Mouse (Mus musculus) forebrain, embryonic 11.5 days (tissue): ENCODE results near the gene Podxl2. TPM values are rescaled to one million over a fixed set of nuclear protein-coding genes. Genes with fewer than 3 reads are reported as not detected.

Experiments used
- ATAC-seq: fragments of 200-750 bp; cut with Nextera tagmentation; replicated peaks from 2 replicates; pipeline ENCODE4 v1.8.0; 2017; ENCODE audit warnings: moderate TSS enrichment; ENCODE audit not compliant: low FRiP score
- DNase-seq: peaks from one replicate; pipeline ENCODE4 v3.0.0-alpha.2; 2017; ENCODE audit warnings: low spot score
- H3K27ac ChIP-seq: fragments of 300-500 bp; sonication (generic); 2 replicates; pipeline ENCODE4 v1.5.1; 2014; ENCODE audit warnings: low read depth, low read length
- H3K27me3 ChIP-seq: fragments of 300-500 bp; sonication (generic); 2 replicates; pipeline ENCODE4 v1.6.1; 2014; ENCODE audit warnings: mild to moderate bottlenecking, low read length, mixed read lengths; ENCODE audit not compliant: control insufficient read depth, insufficient read depth
- H3K36me3 ChIP-seq: fragments of 300-500 bp; sonication (generic); 2 replicates; pipeline ENCODE4 v1.6.1; 2014; ENCODE audit warnings: mild to moderate bottlenecking, low read length, moderate library complexity, mixed read lengths; ENCODE audit not compliant: control insufficient read depth, insufficient read depth
- H3K4me1 ChIP-seq: fragments of 300-500 bp; sonication (generic); replicated peaks from 2 replicates; pipeline ENCODE4 v1.6.1; 2014; ENCODE audit warnings: low read length, mixed read lengths; ENCODE audit not compliant: control insufficient read depth, insufficient read depth
- H3K4me2 ChIP-seq: fragments of 300-500 bp; sonication (generic); 2 replicates; pipeline ENCODE4 v1.6.1; 2014; ENCODE audit warnings: low read depth, mild to moderate bottlenecking, low read length, moderate library complexity, mixed read lengths; ENCODE audit not compliant: severe bottlenecking
- H3K4me3 ChIP-seq: fragments of 300-500 bp; sonication (generic); 2 replicates; pipeline ENCODE4 v1.5.1; 2014; ENCODE audit warnings: low read depth, low read length
- H3K9ac ChIP-seq: fragments of 300-500 bp; sonication (generic); 2 replicates; pipeline ENCODE4 v1.6.1; 2014; ENCODE audit warnings: low read length
- H3K9me3 ChIP-seq: fragments of 300-500 bp; sonication (generic); 2 replicates; pipeline ENCODE4 v1.6.1; 2016; ENCODE audit warnings: low read length, mixed read lengths; ENCODE audit not compliant: control insufficient read depth
- WGBS: fragments of 180-500 bp; shearing (Covaris S2); extraction: QIAGEN DNeasy Blood & Tissue Kit; methylation state at CpG from one replicate; pipeline ENCODE4 v1.1.7; 2014; 5-methylcytosine and 5-hydroxymethylcytosine counted together
- polyA plus RNA-seq: library from polyadenylated mRNA; unstranded; fragments of >200 nt; fragmentation: Nextera tagmentation; extraction: Ambion mirVana; gene quantifications from 2 replicates; pipeline ENCODE4 v1.2.1, GENCODE M21; 2014

The Podxl2 gene
- polyA plus RNA-seq, 1 experiment from 2014 or later = 109 TPM

- Histone ChIP-seq H3K4me2 (no peak overlapping the region), H3K4me1 (peaks cover 11% of the 10 kb centered on the region; the same call in 1 of the 2 replicates), H3K27ac (no peak overlapping the region), H3K27me3 (no peaks in the 10 kb centered on the region), H3K9me3 (no peaks in the 10 kb centered on the region), H3K4me3 (no peak overlapping the region), H3K9ac (no peak overlapping the region; the same call in 1 of the 2 replicates), H3K36me3 (no peaks in the 10 kb centered on the region)
- DNase-seq = peak; percentile 81
- 18% methylated on average over 16 of the region's 16 CpGs for WGBS
- ATAC-seq = 0 out of 2 replicates have a peak, but pooled peaks have one; percentile 13
Measured at GRCm38 (mm10) chr6:88906369-88907108, 31.7 kb upstream of the Podxl2 start.

- Histone ChIP-seq H3K9ac (no peak overlapping the region), H3K9me3 (no peaks in the 10 kb centered on the region), H3K27me3 (no peaks in the 10 kb centered on the region), H3K4me2 (no peak overlapping the region), H3K4me1 (peaks cover 15% of the 10 kb centered on the region; the same call in 1 of the 2 replicates), H3K4me3 (no peak overlapping the region), H3K36me3 (no peaks in the 10 kb centered on the region), H3K27ac (no peak overlapping the region)
- 78% methylated on average over 7 of the region's 7 CpGs for WGBS
- ATAC-seq (no peak), DNase-seq (no peak)
Measured at GRCm38 (mm10) chr6:88905042-88905441, 30.2 kb upstream of the Podxl2 start.

GRCm38 (mm10) chr6:88904456-88904974 lies 29.7 kb upstream of the Podxl2 start:
- Histone ChIP-seq H3K4me2 (no peak overlapping the region), H3K9me3 (no peaks in the 10 kb centered on the region), H3K9ac (no peak overlapping the region), H3K27me3 (no peaks in the 10 kb centered on the region), H3K27ac (no peak overlapping the region), H3K4me1 (peaks cover 15% of the 10 kb centered on the region; the same call in 1 of the 2 replicates), H3K4me3 (no peak overlapping the region), H3K36me3 (no peaks in the 10 kb centered on the region)
- ATAC-seq (no peak), DNase-seq (no peak)
- WGBS = 94% methylated on average over 4 of the region's 4 CpGs

- H3K4me3 ChIP-seq = no peak overlapping the region
- no peaks in the 10 kb centered on the region for H3K36me3 ChIP-seq
- ATAC-seq (no peak), DNase-seq (no peak)
- H3K9me3 ChIP-seq = no peaks in the 10 kb centered on the region
- WGBS = 81% methylated on average over 5 of the region's 5 CpGs
- peaks cover 15% of the 10 kb centered on the region; the same call in 1 of the 2 replicates for H3K4me1 ChIP-seq
- no peak overlapping the region for H3K9ac ChIP-seq
- H3K27me3 ChIP-seq = no peaks in the 10 kb centered on the region
- no peak overlapping the region for H3K27ac ChIP-seq
- H3K4me2 ChIP-seq = peak overlapping the region; percentile 80; the same call in 1 of the 2 replicates
Measured at GRCm38 (mm10) chr6:88903708-88904107, 28.9 kb upstream of the Podxl2 start.

GRCm38 (mm10) chr6:88901947-88902820 lies 27.3 kb upstream of the Podxl2 start, which contains the start of gene Tpra1:
Gene Tpra1, plus strand, starts transcription at chr6:88902251.
- Histone ChIP-seq H3K36me3 (no peaks in the 10 kb centered on the region), H3K4me1 (peaks cover 16% of the 10 kb centered on the region; the same call in 1 of the 2 replicates)
- under 1% methylated on average over 66 of the region's 66 CpGs for WGBS

GRCm38 (mm10) chr6:88901471-88901870 lies 26.6 kb upstream of the Podxl2 start:
- Histone ChIP-seq H3K4me1 (peaks cover 18% of the 10 kb centered on the region), H3K36me3 (no peaks in the 10 kb centered on the region)
- DNase-seq = no peak

More at GRCm38 (mm10) chr6:88901947-88902820, 27.3 kb upstream of the Podxl2 start, which contains the start of gene Tpra1:
- peak within 1 kb of the TSS; percentile 95 for H3K4me2 ChIP-seq
- peak within 1 kb of the TSS; percentile 67; the same call in 1 of the 2 replicates for H3K27ac ChIP-seq
- no peaks in the 10 kb centered on the region for H3K27me3 ChIP-seq
- no peaks in the 10 kb centered on the region for H3K9me3 ChIP-seq
- ATAC-seq (peak; percentile 86), DNase-seq (peak; percentile 95)
- peak within 1 kb of the TSS; percentile 72 for H3K4me3 ChIP-seq
- H3K9ac ChIP-seq = peak within 1 kb of the TSS; percentile 83

GRCm38 (mm10) chr6:88899628-88900027 lies 24.8 kb upstream of the Podxl2 start:
- Histone ChIP-seq H3K27me3 (no peaks in the 10 kb centered on the region), H3K4me3 (no peak overlapping the region), H3K9me3 (no peaks in the 10 kb centered on the region), H3K4me2 (no peak overlapping the region), H3K4me1 (peaks cover 19% of the 10 kb centered on the region), H3K36me3 (peaks cover 11% of the 10 kb centered on the region; the same call in 1 of the 2 replicates), H3K27ac (no peak overlapping the region), H3K9ac (no peak overlapping the region)
- 90% methylated on average over 2 of the region's 2 CpGs for WGBS
- no peak for DNase-seq
- ATAC-seq = no peak

More at GRCm38 (mm10) chr6:88901471-88901870, 26.6 kb upstream of the Podxl2 start:
- H3K4me2 ChIP-seq = peak overlapping the region; percentile 95
- 0 out of 2 replicates have a peak, but pooled peaks have one; percentile 0 for ATAC-seq
- no peaks in the 10 kb centered on the region for H3K27me3 ChIP-seq
- peak overlapping the region; percentile 72 for H3K4me3 ChIP-seq
- peak overlapping the region; percentile 67 for H3K9ac ChIP-seq
- H3K27ac ChIP-seq = 0 out of 2 replicates have a peak overlapping the region, but pooled peaks have one; percentile 20
- WGBS = 8% methylated on average over 5 of the region's 5 CpGs
- H3K9me3 ChIP-seq = no peaks in the 10 kb centered on the region

GRCm38 (mm10) chr6:88899086-88899485 lies 24.2 kb upstream of the Podxl2 start:
- no peaks in the 10 kb centered on the region for H3K9me3 ChIP-seq
- no peaks in the 10 kb centered on the region for H3K27me3 ChIP-seq
- peaks cover 17% of the 10 kb centered on the region for H3K36me3 ChIP-seq
- H3K9ac ChIP-seq = no peak overlapping the region
- H3K4me2 ChIP-seq = no peak overlapping the region
- no peak overlapping the region for H3K27ac ChIP-seq
- WGBS = 60% methylated on average over 4 of the region's 4 CpGs
- H3K4me3 ChIP-seq = no peak overlapping the region
- H3K4me1 ChIP-seq = peaks cover 19% of the 10 kb centered on the region
- DNase-seq (no peak), ATAC-seq (no peak)
